Comparison of ENCODE assay signal across 8 mouse cellular contexts in genomic region chr16:36693818-36694413, GRCm38 (mm10). TPM values are rescaled to one million over a fixed set of nuclear protein-coding genes. Genes with fewer than 3 reads are reported as not detected.
DNase-seq lines count a peak whose midpoint lies in the region; ATAC-seq and TF ChIP-seq lines count a peak whose summit lies in the region.

Ildr1 (plus strand) TSS chr16:36693978.

- WGBS in liver, adult 2 months = 6% methylated on average over 40 of the region's 40 CpGs
- 1% methylated on average over 40 of the region's 40 CpGs for WGBS in forebrain, embryonic 11.5 days
- 1% methylated on average over 40 of the region's 40 CpGs for WGBS in kidney, embryonic 15.5 days

- ATAC-seq in forebrain, embryonic 11.5 days (replicated peaks; ENCODE audit: low FRiP score) = peak; percentile 42; the same call in 1 of the 2 replicates
- peak; percentile 83 for ATAC-seq in kidney, embryonic 15.5 days (replicated peaks; ENCODE audit: low FRiP score)

- peak within 1 kb of the TSS; percentile 35; the same call in 1 of the 2 replicates for H3K4me3 ChIP-seq in liver, adult 2 months (ENCODE audit: insufficient read depth, low read depth, low read length)
- H3K4me3 ChIP-seq in forebrain, embryonic 11.5 days (ENCODE audit: low read depth, low read length) = peak within 1 kb of the TSS; percentile 34
- H3K4me3 ChIP-seq in kidney, embryonic 15.5 days (replicated peaks) = peak within 1 kb of the TSS; percentile 55

- H3K4me1 ChIP-seq in liver, adult 2 months (ENCODE audit: control insufficient read depth, insufficient read depth, low read length) = no peaks in the 10 kb centered on the region
- H3K4me1 ChIP-seq in forebrain, embryonic 11.5 days (replicated peaks; ENCODE audit: control insufficient read depth, insufficient read depth, low read length) = peaks cover 4% of the 10 kb centered on the region; the same call in 1 of the 2 replicates
- peaks cover 11% of the 10 kb centered on the region; the same call in 1 of the 2 replicates for H3K4me1 ChIP-seq in kidney, embryonic 15.5 days

- no peak for TF ChIP-seq POLR2A in liver, adult 2 months (IDR thresholded peaks at IDR 0.05; ENCODE audit: extremely low read depth, insufficient read depth, low read length)

- no peak for DNase-seq in liver, adult 2 months (ENCODE audit: extremely low read depth, low read depth, low spot score)
- no peak for DNase-seq in liver
- DNase-seq in forebrain, embryonic 11.5 days (ENCODE audit: low spot score) = peak; percentile 56
- DNase-seq in lung, postnatal 36 days = peak; percentile 79
- DNase-seq in spleen, postnatal 36 days (ENCODE audit: low spot score in 2 of 2) = peak; percentile 68 to 70
- DNase-seq in layer of hippocampus, adult 11-12 months (ENCODE audit: low spot score) = no peak
- no peak for DNase-seq in heart, adult 8-10 months (ENCODE audit: low spot score)

- no peak within 1 kb of the TSS for H3K27ac ChIP-seq in liver, adult 2 months (replicated peaks; ENCODE audit: insufficient read depth, low read depth, low read length)
- H3K27ac ChIP-seq in forebrain, embryonic 11.5 days (ENCODE audit: low read depth, low read length) = no peak within 1 kb of the TSS
- H3K27ac ChIP-seq in kidney, embryonic 15.5 days = 0 out of 2 replicates have a peak within 1 kb of the TSS, but pooled peaks have one; percentile 9

- H3K4me2 ChIP-seq in forebrain, embryonic 11.5 days (ENCODE audit: low read depth, low read length, severe bottlenecking) = peak within 1 kb of the TSS; percentile 83
- peak within 1 kb of the TSS; percentile 86 for H3K4me2 ChIP-seq in kidney, embryonic 15.5 days

- no peaks in the 10 kb centered on the region for H3K36me3 ChIP-seq in liver, adult 2 months (ENCODE audit: control insufficient read depth, insufficient read depth, low read length)
- no peaks in the 10 kb centered on the region for H3K36me3 ChIP-seq in forebrain, embryonic 11.5 days (ENCODE audit: control insufficient read depth, insufficient read depth, low read length)
- no peaks in the 10 kb centered on the region for H3K36me3 ChIP-seq in kidney, embryonic 15.5 days

- H3K27me3 ChIP-seq in liver, adult 2 months (ENCODE audit: control insufficient read depth, insufficient read depth, low read length) = no peaks in the 10 kb centered on the region; the same call in 1 of the 2 replicates
- H3K27me3 ChIP-seq in forebrain, embryonic 11.5 days (ENCODE audit: control insufficient read depth, insufficient read depth, low read length) = peaks cover 9% of the 10 kb centered on the region
- H3K27me3 ChIP-seq in kidney, embryonic 15.5 days = peaks cover 24% of the 10 kb centered on the region

- no peaks in the 10 kb centered on the region for H3K9me3 ChIP-seq in forebrain, embryonic 11.5 days (ENCODE audit: control insufficient read depth, low read length)
- H3K9me3 ChIP-seq in kidney, embryonic 15.5 days (replicated peaks) = no peaks in the 10 kb centered on the region

- TF ChIP-seq CTCF in liver, adult 2 months (IDR thresholded peaks at IDR 0.05; ENCODE audit: low read depth, low read length) = no peak

- no peak within 1 kb of the TSS for H3K9ac ChIP-seq in liver, adult 2 months (ENCODE audit: low read depth, low read length)
- peak within 1 kb of the TSS; percentile 55 for H3K9ac ChIP-seq in forebrain, embryonic 11.5 days (ENCODE audit: low read length)
- peak within 1 kb of the TSS; percentile 53 for H3K9ac ChIP-seq in kidney, embryonic 15.5 days

- H3K79me2 ChIP-seq in liver, adult 2 months (ENCODE audit: control insufficient read depth, insufficient read depth, low read length) = no peaks in the 10 kb centered on the region

RNA-seq across cellular contexts. Expression of gene Ildr1, which starts in this region (rescaled TPM):
- total RNA-seq in liver, adult 2 months (2014; rRNA removed) = 0.34 and 0.37 TPM in 2 replicates
- polyA plus RNA-seq in liver, adult 2 months (2012; rRNA removed) = 0.11 and 0.15 TPM in 2 replicates
- polyA plus RNA-seq in forebrain, embryonic 11.5 days (2014; fragmentation: Nextera tagmentation; extraction: Ambion mirVana) = 0.19 and 0.20 TPM in 2 replicates
- 4.8 and 6.8 TPM in 2 replicates for polyA plus RNA-seq in kidney, embryonic 15.5 days (2015; fragmentation: Nextera tagmentation; extraction: Ambion mirVana)
- not detected for total RNA-seq in heart, adult 8-10 months (2022)

Comparison
In these comparisons a context has a peak if more than half of its experiments do, and no peak if none do; other contexts are left out.
1. Peak in DNase-seq, ATAC-seq, H3K4me3 ChIP-seq, H3K9ac ChIP-seq and H3K4me2 ChIP-seq in forebrain, embryonic 11.5 days; RNA of the gene not detected or under 1 TPM.
2. DNase-seq: peak in lung, postnatal 36 days (single experiment) and spleen, postnatal 36 days (2 of 2); none in liver, adult 2 months (single experiment), liver (single experiment), layer of hippocampus, adult 11-12 months (single experiment) and heart, adult 8-10 months (single experiment).
3. Peak in every context shown above with its lines, with median percentiles within 50 percentile points of each other: H3K4me3 ChIP-seq.